Mouse (Mus musculus): ENCODE data around the gene Dohh. TPM values are rescaled to one million over a fixed set of nuclear protein-coding genes. Genes with fewer than 3 reads are reported as not detected.
A peak's percentile ranks its signal among the peaks of the same experiment; 100 is the strongest.

Gene Dohh
- polyA plus RNA-seq, 1 experiment: 123 TPM

DNA sequence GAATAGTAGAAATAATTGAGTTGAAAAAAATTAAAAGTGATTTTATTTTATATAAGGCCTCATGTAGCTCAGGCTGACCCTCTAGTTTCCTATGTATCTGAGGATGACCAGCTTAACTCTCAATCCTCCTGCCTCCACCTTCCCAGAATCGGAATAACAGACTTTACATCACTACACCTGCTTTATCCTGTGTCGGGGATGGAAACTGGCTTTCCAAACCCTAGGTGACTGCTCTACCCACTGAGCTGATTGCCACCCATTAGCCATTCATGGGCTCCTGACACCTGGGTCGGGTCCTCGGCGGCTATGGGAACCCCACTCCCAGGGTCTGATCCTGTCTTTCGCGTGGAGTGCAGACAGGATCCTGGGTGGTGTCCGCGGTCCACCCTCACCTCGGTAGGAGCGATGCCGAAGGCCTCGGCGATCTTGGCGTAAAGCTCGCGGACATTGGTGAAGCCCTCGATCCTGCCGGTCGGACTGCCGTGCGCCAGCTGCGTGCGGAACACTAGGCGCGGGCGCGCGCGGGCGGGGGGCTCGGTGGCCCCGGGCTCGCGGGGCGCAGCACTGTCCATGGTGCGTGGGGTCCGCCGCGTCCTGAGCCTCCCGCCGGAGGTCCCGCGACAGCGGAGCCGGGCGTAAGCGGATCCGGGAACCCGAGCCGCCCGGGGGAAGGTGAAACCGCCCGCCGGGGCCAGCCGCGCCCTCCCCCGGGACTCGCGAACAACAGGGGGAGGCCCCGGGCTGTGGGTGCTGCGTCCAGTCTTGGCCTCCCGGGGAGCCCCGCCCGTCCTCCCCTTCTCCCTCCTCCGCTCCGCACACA lies 41.3 kb upstream of the Dohh start, which contains the start of gene Gipc3:
Gene Gipc3 (minus strand): TSS at position 581 of the 820 bp plus-strand sequence.
- peaks cover 17% of the 10 kb centered on the region for H3K4me1 ChIP-seq (replicated peaks; ENCODE audit: control insufficient read depth, insufficient read depth, low read length)
- no peak for DNase-seq
- 7% methylated on average over 63 of the region's 67 CpGs for WGBS
- peaks cover 11% of the 10 kb centered on the region for H3K27me3 ChIP-seq (ENCODE audit: control insufficient read depth, insufficient read depth, low read length)
- no peak within 1 kb of the TSS for H3K27ac ChIP-seq (ENCODE audit: control insufficient read depth, insufficient read depth, low read length)
- TF ChIP-seq POLR2A (IDR thresholded peaks at IDR 0.05; ENCODE audit: control insufficient read depth, extremely low read depth, insufficient read depth, low read length, poor library complexity): no peak
- no peak for TF ChIP-seq CTCF (IDR thresholded peaks at IDR 0.05; ENCODE audit: borderline replicate concordance, control insufficient read depth, extremely low read depth, insufficient read depth, low read length, poor library complexity)
- H3K36me3 ChIP-seq (ENCODE audit: control insufficient read depth, insufficient read depth, low read length): no peaks in the 10 kb centered on the region
- peak within 1 kb of the TSS; percentile 31 for H3K4me3 ChIP-seq (ENCODE audit: control insufficient read depth, insufficient read depth, low read length)

DNA sequence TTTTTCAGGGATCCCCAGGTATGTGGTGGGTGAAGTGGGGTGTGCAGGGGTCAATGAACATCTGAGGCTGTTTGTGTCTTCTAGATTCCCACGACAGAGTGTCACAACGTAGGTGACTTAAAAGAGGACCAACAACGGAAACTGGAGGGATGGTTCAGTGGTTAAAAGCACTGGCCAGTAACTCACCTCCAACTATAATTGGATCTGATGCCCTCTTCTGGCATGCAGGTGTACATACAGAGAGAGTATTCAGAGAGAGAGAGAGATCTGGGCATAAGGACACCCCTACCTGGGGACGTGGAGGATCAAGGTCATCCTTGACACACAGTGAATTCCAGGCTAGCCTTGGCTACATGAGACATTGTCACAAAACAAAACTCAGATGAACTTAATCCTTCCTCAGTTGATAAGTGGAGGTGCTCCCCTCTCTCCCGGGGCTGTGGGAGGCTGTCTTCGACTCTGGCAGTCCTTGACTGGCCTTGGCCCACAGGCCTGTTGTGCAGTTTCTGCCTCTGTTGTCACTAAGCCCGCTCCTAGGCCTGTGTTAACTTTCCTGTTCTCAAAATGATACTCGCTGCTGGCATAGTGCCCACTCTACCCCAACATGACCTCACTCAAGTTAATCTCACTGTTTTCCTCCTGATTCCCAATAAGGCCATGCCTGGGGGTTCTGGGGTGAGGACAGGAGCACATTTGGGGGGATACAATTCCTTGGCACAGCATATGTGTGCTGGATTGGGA lies 39.6 kb upstream of the Dohh start:
- H3K27ac ChIP-seq (ENCODE audit: control insufficient read depth, insufficient read depth, low read length): no peak overlapping the region
- H3K27me3 ChIP-seq (ENCODE audit: control insufficient read depth, insufficient read depth, low read length): peaks cover 11% of the 10 kb centered on the region
- no peak for DNase-seq
- no peak overlapping the region for H3K4me3 ChIP-seq (ENCODE audit: control insufficient read depth, insufficient read depth, low read length)
- TF ChIP-seq CTCF (IDR thresholded peaks at IDR 0.05; ENCODE audit: borderline replicate concordance, control insufficient read depth, extremely low read depth, insufficient read depth, low read length, poor library complexity) (no peak), POLR2A (IDR thresholded peaks at IDR 0.05; ENCODE audit: control insufficient read depth, extremely low read depth, insufficient read depth, low read length, poor library complexity) (no peak)
- H3K36me3 ChIP-seq (ENCODE audit: control insufficient read depth, insufficient read depth, low read length): no peaks in the 10 kb centered on the region
- WGBS: 38% methylated on average over 8 of the region's 8 CpGs
- peaks cover 22% of the 10 kb centered on the region for H3K4me1 ChIP-seq (replicated peaks; ENCODE audit: control insufficient read depth, insufficient read depth, low read length)

DNA sequence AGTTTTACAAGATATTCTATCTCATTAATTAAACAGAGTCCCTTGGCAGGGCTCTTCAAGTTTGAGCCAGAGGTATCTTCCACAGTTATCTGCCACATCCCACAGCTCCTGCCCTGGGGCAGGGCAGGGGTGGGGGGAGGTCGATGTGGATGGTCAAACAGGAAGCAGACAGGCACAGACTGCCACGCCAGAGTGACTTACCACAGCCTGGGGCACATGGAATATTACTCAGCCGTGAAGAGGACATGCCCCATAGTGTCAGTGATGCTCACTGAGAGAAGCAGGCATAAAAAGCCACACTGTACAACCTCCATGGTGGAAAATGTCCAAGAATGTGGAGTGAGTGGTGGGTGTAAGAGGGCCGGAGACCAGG lies 39.1 kb upstream of the Dohh start:
- WGBS: 78% methylated on average over 4 of the region's 4 CpGs
- H3K36me3 ChIP-seq (ENCODE audit: control insufficient read depth, insufficient read depth, low read length): no peaks in the 10 kb centered on the region
- H3K4me1 ChIP-seq (replicated peaks; ENCODE audit: control insufficient read depth, insufficient read depth, low read length): peaks cover 25% of the 10 kb centered on the region

DNA sequence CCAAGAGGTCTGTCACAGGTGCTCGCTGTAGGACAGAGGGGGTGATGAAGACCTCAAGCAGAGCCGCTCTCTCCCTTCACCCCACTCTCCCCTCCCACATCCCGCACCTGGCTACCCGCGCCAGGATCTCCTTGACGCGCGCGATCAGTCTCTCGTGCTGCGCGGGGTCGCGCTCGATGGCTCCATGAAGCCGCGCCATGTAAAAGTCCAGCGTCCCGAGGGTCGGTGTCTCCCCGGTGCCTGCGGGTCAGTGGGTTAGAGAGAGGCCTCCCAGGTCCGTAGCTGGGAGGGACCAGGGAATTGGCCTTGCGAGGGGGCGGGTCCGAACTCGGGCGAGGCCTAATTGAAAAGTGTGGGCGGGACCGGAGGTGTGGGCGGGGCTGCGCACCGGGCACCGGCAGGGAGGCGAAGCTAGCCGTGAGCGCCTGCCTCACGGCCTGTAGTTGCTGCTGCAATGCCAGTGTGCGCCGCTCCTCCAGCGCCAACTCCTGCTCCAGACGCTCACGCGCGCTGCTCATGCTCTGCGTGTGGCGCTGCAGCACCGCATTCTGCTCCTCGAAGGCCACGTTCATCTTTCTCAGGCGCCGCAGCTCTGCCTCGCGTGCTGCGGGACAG lies 37.7 kb upstream of the Dohh start:
- Histone ChIP-seq H3K4me1 (replicated peaks; ENCODE audit: control insufficient read depth, insufficient read depth, low read length) (peaks cover 25% of the 10 kb centered on the region), H3K27ac (ENCODE audit: control insufficient read depth, insufficient read depth, low read length) (no peak overlapping the region), H3K36me3 (ENCODE audit: control insufficient read depth, insufficient read depth, low read length) (no peaks in the 10 kb centered on the region), H3K4me3 (ENCODE audit: control insufficient read depth, insufficient read depth, low read length) (no peak overlapping the region), H3K27me3 (ENCODE audit: control insufficient read depth, insufficient read depth, low read length) (peaks cover 11% of the 10 kb centered on the region)
- TF ChIP-seq POLR2A (IDR thresholded peaks at IDR 0.05; ENCODE audit: control insufficient read depth, extremely low read depth, insufficient read depth, low read length, poor library complexity) (no peak), CTCF (IDR thresholded peaks at IDR 0.05; ENCODE audit: borderline replicate concordance, control insufficient read depth, extremely low read depth, insufficient read depth, low read length, poor library complexity) (0 out of 2 replicates have a peak, but pooled peaks have one; percentile 30)
- DNase-seq: no peak
- 24% methylated on average over 55 of the region's 55 CpGs for WGBS

More for the DNA sequence above, 39.1 kb upstream of the Dohh start:
- Histone ChIP-seq H3K27ac (ENCODE audit: control insufficient read depth, insufficient read depth, low read length) (no peak overlapping the region), H3K27me3 (ENCODE audit: control insufficient read depth, insufficient read depth, low read length) (peaks cover 11% of the 10 kb centered on the region), H3K4me3 (ENCODE audit: control insufficient read depth, insufficient read depth, low read length) (no peak overlapping the region)
- no peak for DNase-seq
- no peak for TF ChIP-seq CTCF (IDR thresholded peaks at IDR 0.05; ENCODE audit: borderline replicate concordance, control insufficient read depth, extremely low read depth, insufficient read depth, low read length, poor library complexity)
- no peak for TF ChIP-seq POLR2A (IDR thresholded peaks at IDR 0.05; ENCODE audit: control insufficient read depth, extremely low read depth, insufficient read depth, low read length, poor library complexity)

DNA sequence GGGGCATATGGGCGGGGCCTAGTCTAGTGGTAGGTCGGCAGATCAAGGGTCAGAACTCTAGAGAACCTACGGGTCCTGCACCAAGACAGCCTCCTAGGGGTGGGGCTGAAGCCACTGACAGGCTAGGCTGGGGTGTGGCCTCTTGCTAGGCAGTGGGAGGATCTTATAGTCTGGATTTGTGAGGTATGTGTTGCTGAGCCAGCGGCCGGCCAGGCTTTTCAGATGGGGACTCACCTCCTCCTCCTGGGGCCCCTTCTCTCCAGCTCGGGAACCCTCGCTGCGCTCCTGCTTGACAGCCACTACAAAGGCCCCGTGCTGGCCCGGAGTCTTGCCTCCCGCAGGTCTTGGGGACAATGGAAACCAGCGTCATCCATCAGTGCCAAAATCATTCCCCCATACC lies 35.1 kb upstream of the Dohh start:
- Histone ChIP-seq H3K4me1 (replicated peaks; ENCODE audit: control insufficient read depth, insufficient read depth, low read length) (peaks cover 31% of the 10 kb centered on the region), H3K4me3 (ENCODE audit: control insufficient read depth, insufficient read depth, low read length) (peak overlapping the region; percentile 60), H3K36me3 (ENCODE audit: control insufficient read depth, insufficient read depth, low read length) (no peaks in the 10 kb centered on the region), H3K27ac (ENCODE audit: control insufficient read depth, insufficient read depth, low read length) (no peak overlapping the region), H3K27me3 (ENCODE audit: control insufficient read depth, insufficient read depth, low read length) (no peaks in the 10 kb centered on the region)
- DNase-seq: no peak
- WGBS: 23% methylated on average over 12 of the region's 12 CpGs
- TF ChIP-seq POLR2A (IDR thresholded peaks at IDR 0.05; ENCODE audit: control insufficient read depth, extremely low read depth, insufficient read depth, low read length, poor library complexity) (no peak), CTCF (IDR thresholded peaks at IDR 0.05; ENCODE audit: borderline replicate concordance, control insufficient read depth, extremely low read depth, insufficient read depth, low read length, poor library complexity) (no peak)

DNA sequence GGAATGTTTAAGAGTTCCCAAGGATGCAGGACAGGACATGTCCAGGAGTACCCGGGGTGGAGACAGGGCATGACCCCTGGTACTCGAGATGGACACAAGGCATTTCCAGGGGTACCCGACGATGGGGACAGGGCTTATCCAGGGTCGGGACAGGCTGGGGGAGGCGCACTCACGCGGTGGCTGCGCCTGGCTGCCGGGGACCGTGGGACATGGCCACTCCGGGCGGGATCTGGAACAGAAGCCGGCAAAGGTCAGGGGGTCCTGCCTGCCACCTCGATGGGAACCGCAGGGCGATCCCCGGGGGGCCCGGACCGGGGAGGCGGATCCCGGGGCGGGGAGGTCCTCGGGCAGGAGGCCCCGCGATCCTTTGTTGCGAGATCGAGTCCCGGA lies 34.3 kb upstream of the Dohh start:
- WGBS: under 1% methylated on average over 29 of the region's 29 CpGs

More for the DNA sequence above, 34.3 kb upstream of the Dohh start:
- H3K36me3 ChIP-seq (ENCODE audit: control insufficient read depth, insufficient read depth, low read length): no peaks in the 10 kb centered on the region
- no peaks in the 10 kb centered on the region for H3K27me3 ChIP-seq (ENCODE audit: control insufficient read depth, insufficient read depth, low read length)
- TF ChIP-seq CTCF (IDR thresholded peaks at IDR 0.05; ENCODE audit: borderline replicate concordance, control insufficient read depth, extremely low read depth, insufficient read depth, low read length, poor library complexity) (no peak), POLR2A (IDR thresholded peaks at IDR 0.05; ENCODE audit: control insufficient read depth, extremely low read depth, insufficient read depth, low read length, poor library complexity) (no peak)
- DNase-seq: no peak
- peak overlapping the region; percentile 60 for H3K4me3 ChIP-seq (ENCODE audit: control insufficient read depth, insufficient read depth, low read length)
- H3K27ac ChIP-seq (ENCODE audit: control insufficient read depth, insufficient read depth, low read length): no peak overlapping the region
- H3K4me1 ChIP-seq (replicated peaks; ENCODE audit: control insufficient read depth, insufficient read depth, low read length): peaks cover 31% of the 10 kb centered on the region

Measured in thymus, adult 2 months (tissue).